Mouse (Mus musculus) layer of hippocampus, postnatal 25 days (tissue): ENCODE data around the gene Rnaseh1. TPM values are rescaled to one million over a fixed set of nuclear protein-coding genes. Genes with fewer than 3 reads are reported as not detected.

Experiments
- DNase-seq, 2 experiments: peaks; one replicate each; pipeline ENCODE4 v3.0.0; 2022; ENCODE audit warnings: mixed read lengths in 2 of 2, low spot score in 1 of 2; ENCODE audit errors: extremely low spot score in 1 of 2
- total RNA-seq, 2 experiments: library from RNA; stranded (reverse); gene quantifications; 2 replicates each; pipeline ENCODE4 v1.2.3; 2021

The Rnaseh1 gene
- total RNA-seq = 10 to 100 TPM; 12.0 to 16.9 TPM

GRCm38 (mm10) chr12:28649141-28650110, at the start of gene Rnaseh1:
Rnaseh1 (plus strand) TSS chr12:28649602.
- DNase-seq = peak; percentile 84 to 85

GRCm38 (mm10) chr12:28602259-28602658, 47.1 kb upstream of the Rnaseh1 start:
- DNase-seq = no peak

- DNase-seq = no peak
Observed at GRCm38 (mm10) chr12:28603494-28603893, 45.9 kb upstream of the Rnaseh1 start.

- peak; percentile 38 to 51 for DNase-seq
Observed at GRCm38 (mm10) chr12:28607546-28608305, 41.7 kb upstream of the Rnaseh1 start.

- no peak for DNase-seq
Observed at GRCm38 (mm10) chr12:28612391-28612790, 37.0 kb upstream of the Rnaseh1 start.

GRCm38 (mm10) chr12:28614401-28614800, 35.0 kb upstream of the Rnaseh1 start:
- no peak for DNase-seq

- no peak for DNase-seq
Observed at GRCm38 (mm10) chr12:28617297-28617696, 32.1 kb upstream of the Rnaseh1 start.

- DNase-seq = no peak
Observed at GRCm38 (mm10) chr12:28621451-28622166, 27.8 kb upstream of the Rnaseh1 start.

GRCm38 (mm10) chr12:28622167-28622532, 27.3 kb upstream of the Rnaseh1 start:
- no peak for DNase-seq

GRCm38 (mm10) chr12:28622641-28623040, 26.8 kb upstream of the Rnaseh1 start:
- no peak for DNase-seq

GRCm38 (mm10) chr12:28623195-28623594, 26.2 kb upstream of the Rnaseh1 start, which contains the start of gene Colec11:
Colec11 (minus strand) TSS chr12:28623377.
- DNase-seq = no peak

GRCm38 (mm10) chr12:28624251-28624650, 25.2 kb upstream of the Rnaseh1 start:
- DNase-seq = no peak

GRCm38 (mm10) chr12:28625407-28625806, 24.0 kb upstream of the Rnaseh1 start:
- no peak for DNase-seq

GRCm38 (mm10) chr12:28627092-28627491, 22.3 kb upstream of the Rnaseh1 start:
- DNase-seq = no peak

GRCm38 (mm10) chr12:28628436-28628835, 21.0 kb upstream of the Rnaseh1 start:
- no peak for DNase-seq

- DNase-seq = no peak
Observed at GRCm38 (mm10) chr12:28635058-28635534, 14.3 kb upstream of the Rnaseh1 start.

GRCm38 (mm10) chr12:28635535-28636476, 13.6 kb upstream of the Rnaseh1 start, which contains the start of gene Rps7:
Rps7 (minus strand) TSS chr12:28635953.
- DNase-seq = peak; percentile 85 to 90

- no peak for DNase-seq
Observed at GRCm38 (mm10) chr12:28636543-28636942, 12.9 kb upstream of the Rnaseh1 start.

- no peak for DNase-seq
Observed at GRCm38 (mm10) chr12:28638778-28639177, 10.6 kb upstream of the Rnaseh1 start.
